Mouse (Mus musculus): ENCODE data around the gene Acsm2.
"Not testable (repeated sequence)": the region's sequence is repeated elsewhere in the genome, so short reads cannot be mapped to it uniquely, and the experiment has no call there.

The Acsm2 gene

DNA sequence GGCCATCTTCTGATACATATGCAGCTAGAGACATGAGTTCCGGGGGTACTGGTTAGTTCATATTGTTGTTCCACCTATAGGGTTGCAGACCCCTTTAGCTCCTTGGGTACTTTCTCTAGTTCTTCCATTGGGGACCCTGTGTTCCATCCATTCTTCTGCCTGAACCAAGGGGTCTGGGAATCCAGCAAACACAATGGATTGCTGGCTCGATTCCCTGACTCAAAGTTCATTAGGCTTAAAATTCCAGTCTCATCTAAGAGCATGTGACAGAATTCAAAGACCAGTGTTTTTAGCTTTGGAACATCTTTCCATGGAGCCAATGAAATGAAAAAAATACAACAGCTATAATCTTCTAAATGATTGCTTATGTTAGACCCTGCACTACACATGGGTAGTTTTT lies 8.3 kb downstream of the Acsm2 start:
- not testable (repeated sequence) for DNase-seq (ENCODE audit: low spot score)

DNA sequence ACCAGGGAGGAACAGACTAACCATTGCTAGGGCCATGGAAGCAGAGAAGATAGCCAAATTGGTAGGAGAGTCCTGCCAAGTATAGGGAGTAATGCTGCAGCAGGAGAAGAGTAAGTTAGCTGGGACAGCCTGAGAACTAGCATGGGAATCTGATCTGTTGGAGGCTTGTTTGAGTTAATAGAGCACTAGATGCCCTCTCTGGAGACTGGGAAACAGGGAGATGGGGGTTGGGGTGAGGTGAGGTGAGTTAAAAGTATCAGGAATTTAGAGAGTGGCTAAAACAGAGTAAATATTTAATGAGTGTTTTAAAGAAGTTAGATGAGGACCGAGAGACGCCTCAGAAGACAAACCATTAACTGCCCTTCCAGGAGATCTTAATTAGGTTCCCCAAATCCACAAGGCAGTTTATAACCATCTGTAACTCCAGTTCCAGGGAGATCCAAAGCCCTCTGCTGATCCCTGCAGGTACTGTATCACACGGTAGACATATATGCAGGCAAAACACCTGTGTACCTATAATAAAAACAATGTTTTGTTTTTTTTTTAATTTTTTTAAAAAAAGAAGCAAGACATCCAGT lies 40.5 kb downstream of the Acsm2 start:
- DNase-seq (ENCODE audit: low spot score): no peak

DNA sequence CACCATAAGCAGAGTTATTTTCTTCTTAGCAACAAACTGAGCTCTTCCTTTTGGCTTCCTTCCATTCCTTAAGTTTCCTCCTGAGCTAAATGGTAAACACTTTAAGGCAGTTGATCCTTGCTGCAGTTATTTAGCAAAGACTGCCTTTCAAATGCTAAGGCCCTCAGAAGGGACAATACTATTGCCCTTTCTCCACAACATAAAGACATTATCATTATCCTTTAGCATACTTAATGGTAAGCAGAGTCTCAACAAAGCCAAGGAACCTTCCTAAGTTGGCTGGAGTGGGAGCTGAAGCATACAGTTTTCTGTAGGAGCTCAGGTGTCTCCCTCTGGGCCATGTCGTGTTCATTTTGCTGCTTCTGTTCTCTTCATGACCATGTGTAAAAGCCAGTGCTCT lies 41.2 kb downstream of the Acsm2 start:
- DNase-seq (ENCODE audit: low spot score): no peak

DNA sequence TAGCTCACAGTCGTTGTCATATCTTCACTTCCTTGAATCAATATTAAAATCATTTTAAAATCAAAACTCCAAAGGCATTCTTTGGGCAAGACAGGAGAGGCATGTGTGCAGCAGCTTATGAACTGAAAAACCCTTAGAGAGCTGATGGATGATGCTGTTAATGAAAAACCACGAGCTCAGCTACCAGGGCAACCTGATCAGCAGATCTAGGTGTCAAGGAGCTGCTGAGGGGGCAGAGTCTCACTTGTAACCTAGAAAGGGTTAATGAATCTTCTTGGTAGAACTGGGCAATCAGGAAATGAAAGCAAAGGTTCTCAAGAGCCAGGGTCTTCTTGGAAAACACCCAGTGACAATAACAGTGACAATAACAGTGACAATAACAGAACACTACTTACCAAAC lies 42.4 kb downstream of the Acsm2 start:
- DNase-seq (ENCODE audit: low spot score): no peak

DNA sequence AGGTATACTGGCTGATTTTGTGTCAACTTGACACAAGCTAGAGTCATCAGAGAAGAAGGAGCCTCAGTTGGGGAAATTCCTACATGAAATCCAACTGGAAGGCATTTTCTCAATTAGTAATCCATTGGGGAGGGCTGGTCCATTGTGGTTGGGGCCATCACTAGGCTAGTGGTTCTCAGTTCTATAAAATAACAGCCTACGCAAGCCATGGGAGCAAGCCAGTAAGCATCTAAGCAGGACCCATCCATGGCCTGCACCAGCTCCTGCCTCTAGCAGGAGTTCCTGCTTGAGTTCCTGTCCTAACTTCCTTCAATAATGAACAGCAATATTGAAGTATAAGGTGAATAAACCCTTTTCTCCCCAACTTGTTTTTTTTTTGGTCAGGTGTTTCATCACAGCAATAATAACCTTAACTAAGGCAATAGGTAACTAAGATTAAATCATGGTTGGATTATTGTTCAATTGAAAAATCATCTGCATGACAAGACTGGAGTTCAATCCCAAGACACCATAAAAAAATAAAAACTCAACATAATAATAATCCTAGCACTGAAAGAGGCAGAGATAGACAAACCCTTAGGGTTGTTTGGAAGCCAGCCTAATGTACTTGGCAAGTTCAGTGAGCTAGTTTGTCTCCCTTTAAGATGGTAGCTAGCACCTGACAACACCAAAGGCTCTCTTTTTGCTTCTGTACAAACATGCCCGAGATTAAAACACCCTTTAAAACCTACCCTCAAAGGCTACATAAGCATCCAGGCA lies 47.2 kb downstream of the Acsm2 start:
- DNase-seq (ENCODE audit: low spot score): no peak

DNA sequence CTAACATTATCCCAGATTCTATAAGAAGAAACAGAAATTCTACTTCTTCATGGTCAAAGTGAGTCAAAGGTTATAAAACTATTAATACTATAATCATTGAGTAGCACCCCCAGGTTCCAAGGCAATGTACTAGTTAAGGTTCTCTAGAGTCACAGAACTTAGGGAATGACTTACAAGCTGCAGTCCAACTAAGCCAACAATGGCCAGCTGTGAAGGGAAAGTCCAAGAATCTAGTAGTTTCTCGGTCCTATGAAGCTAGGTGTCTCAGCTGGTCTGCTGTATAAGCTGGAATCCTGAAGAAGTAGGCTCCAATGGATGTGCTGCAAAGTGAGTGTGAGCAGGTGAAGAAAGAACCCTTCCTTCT lies 47.8 kb downstream of the Acsm2 start:
- DNase-seq (ENCODE audit: low spot score): no peak

DNA sequence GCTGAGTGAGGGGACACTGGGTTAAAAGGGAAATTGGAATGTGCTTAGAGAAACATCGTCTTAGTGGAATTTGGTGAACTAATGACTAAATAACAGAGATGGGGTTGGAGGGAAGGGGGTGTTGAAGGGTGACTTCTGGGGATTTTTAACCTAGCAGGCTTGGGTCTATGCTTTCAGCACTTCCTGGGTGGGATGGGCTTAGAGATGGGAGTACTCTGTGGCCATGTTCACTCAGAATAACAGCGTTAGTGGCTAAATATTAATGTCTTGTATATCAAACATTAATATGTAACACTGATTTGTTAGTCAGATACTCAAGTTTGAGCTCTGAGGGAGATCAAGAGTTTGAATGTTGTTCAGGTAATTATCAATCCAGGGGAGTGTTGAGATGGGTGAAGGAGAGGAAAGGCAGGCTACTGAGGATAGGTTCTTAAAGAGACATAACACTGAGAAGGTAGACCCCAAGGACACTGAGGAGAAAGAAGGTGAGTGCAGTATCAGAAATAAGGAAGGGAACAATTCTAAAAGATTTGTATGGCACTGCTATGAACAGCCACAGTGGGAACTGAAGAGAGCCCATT lies 50.9 kb downstream of the Acsm2 start:
- DNase-seq (ENCODE audit: low spot score): no peak

DNA sequence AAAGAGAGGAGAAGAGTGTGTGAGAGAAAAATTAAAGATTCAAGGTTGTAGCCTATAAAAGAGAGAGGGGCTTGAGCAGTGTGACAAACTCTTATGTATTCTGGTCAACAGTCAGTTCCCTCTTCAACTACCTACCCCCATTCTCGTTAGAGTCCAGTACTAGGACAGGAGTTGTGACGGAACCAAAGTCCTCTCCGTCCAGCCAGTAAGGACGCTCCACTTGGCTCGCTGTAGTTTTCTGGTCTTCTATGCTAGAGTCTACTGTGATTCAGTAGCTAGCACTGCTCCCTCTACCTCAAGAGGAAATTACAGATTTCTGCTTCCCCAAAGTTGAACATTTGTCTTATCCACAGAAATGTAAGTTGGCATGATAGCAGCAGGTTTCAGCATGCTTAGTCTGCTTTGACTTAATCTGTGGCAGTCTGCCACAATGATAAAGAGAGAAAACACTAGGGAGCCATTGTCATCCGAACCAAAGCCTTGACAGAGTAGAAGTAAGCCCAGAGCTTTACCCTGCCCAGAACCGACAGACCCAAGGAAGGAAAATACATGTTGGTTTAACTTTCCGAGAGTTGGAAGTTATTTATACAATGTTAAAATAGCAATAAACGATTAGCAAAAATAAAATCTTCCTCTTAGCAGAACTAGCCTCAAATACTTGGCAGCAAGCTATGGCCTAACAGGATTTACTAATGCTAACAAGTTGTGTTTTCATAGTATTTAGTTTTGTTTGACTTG lies 52.0 kb downstream of the Acsm2 start:
- DNase-seq (ENCODE audit: low spot score): no peak

DNA sequence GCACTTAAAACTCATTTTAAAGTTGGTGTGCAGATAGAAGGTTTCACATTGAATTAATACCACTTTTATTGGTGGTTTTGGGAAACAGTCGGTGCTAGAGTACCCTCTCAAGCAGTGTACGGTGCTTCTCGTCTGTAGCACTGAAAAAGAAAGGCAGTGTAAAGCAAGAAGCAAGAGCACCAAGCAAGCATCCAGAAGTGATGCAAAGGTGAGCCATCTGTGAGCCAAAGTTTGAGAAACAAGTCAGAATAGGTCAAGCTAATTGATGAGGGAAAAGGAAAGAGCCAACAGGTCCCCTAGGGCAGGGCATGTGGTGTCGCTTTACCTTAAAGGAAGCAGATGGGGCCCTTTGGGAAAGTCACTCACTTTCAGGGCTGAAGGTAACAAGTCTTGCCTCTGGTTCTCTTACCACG lies 52.5 kb downstream of the Acsm2 start, which contains the start of gene Acsm1:
Acsm1 (plus strand) TSS at position 363 of the 413 bp plus-strand sequence.
- DNase-seq (ENCODE audit: low spot score): no peak

DNA sequence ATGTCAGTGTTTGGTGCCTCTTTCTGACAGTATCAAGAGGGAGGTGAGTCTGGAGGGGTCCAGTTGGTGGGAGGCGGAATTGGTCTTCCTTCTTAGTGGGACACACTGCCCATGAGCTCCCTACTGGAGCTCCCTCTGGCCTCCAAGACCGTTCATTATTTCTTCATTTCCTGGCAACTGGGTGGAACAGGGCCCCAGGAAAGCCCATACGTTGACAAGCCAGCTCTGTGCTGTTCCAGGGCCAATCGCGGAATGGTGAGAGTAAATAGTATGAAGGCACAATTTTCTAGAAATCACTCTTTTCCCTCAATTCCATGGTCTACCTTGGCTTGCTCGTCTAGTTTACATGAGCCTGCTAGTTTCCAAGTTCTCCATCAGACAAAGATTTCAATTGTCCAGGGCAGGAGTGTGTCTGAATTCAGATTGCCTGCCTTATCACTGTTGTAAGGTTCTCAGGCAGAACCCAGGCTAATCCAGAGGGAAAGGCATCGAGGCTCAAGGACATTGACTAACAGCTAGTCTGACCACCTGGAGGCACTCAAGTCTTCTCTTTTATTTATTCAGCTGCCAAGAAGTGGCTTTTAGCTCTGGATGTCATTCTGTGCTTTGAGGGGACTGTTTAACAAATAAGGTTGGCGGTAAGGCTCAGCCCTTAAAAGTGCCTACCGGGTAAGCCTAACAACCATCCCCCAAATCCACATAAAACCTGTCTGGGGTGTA lies 53.8 kb downstream of the Acsm2 start:
- DNase-seq (ENCODE audit: low spot score): no peak

DNA sequence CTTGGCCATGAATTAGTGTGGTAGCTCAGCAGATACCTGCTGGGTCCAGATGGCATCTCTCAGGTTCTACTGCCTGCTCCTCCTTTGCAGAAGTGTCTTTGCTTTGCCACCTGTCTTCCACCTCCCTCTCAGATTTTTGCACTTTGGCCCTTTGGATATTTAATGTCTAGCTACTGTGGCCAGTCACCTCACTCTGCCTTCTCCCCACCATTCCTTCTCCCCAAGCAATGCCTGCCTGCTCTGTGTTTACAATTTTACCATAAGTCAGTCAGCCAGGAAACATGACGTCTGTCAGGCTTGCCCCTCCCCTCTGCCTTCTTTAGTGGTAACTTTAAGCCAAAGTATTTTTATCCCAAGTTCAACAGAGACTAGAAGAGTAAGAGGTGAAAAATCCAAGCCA lies 62.4 kb downstream of the Acsm2 start:
- no peak for DNase-seq (ENCODE audit: low spot score)

DNA sequence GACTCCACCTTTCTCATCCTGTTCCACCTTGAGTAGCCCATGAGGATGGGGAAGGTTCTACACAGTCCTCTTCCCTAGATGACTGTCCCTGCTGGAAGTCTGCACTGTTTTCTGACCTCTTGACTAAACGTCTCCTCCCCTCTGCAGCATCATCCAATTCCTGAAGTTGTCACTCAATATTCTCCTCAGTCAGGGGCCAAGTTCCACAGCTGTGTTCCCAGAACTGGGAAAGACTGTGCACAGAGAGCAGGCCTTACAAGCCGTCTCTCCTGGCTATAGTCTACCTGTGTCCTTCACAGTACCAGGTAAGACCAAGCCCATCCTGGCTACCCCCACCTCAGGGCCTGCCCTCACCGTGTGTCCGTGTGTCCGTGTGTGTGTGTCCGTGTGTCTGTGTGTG lies 63.5 kb downstream of the Acsm2 start:
- DNase-seq (ENCODE audit: low spot score): no peak

DNA sequence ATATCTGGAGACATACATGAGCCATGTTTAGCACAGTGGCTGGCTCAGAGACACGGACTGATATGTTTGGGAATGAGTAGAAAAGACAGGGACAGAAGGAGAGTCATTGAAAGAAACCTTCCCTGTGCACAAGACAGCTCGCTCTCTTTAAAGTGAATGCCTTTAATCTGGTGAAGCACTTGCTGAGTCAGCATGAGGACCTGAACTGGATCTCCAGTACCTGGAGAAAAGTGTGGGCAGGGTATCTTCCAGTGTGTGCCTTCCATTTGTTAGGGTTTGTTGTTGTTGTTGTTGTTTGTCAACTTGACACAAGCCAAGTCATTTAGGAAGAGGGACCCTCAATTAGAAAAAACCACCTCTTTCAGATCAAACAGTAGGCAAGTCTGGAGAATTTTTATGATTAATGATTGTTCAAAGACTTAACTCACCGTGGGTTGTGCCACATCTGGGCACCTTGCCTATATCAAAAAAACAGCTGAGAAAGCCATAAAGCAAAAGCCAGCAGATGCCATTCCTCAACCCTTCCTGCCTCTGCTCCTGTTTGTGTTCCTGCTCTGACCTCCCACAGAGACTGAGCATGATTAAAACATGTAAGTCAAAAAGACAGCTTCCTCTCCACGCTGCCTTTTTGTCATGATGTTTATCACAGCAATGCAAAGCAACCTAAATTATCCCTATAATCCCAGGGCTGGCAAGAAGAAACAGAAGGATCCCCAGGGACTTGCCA lies 64.2 kb downstream of the Acsm2 start:
- DNase-seq (ENCODE audit: low spot score): no peak

DNA sequence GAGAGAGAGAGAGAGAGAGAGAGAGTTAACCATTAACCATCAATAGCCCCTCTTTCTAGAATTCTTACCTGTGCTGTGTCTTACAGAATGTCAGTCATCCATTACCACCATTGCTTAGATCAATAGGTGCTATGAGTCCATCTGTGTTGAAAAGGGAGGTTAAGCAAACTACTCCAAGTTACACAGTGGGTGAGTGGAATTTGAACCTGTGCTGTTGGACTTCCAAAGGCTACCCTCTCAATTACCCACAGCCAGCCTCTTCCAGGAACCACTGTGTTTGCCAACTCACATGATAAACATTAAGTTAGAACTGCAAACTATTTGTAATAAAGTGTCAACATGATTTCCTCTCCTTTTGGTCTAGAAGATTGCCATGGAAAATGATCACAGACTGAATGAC lies 66.0 kb downstream of the Acsm2 start:
- no peak for DNase-seq (ENCODE audit: low spot score)

DNA sequence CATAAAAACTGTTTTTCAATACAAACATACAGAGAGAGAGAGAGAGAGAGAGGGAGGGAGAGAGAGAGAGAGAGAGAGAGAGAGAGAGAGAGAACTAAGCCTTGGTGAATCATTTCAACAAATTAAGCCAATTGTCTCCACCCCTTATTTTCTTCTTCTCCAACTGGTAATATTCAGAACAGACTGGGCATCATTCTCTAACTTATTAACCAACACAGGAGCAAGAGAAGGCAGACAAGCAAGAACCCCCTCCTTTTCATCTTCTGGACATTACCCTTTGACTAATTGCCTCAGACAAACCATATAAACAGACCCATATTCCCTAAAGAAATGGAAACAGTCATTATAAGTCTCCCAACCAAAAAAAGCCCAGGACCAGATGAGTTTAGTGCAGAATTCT lies 84.6 kb downstream of the Acsm2 start:
- no peak for DNase-seq (ENCODE audit: low spot score)

DNA sequence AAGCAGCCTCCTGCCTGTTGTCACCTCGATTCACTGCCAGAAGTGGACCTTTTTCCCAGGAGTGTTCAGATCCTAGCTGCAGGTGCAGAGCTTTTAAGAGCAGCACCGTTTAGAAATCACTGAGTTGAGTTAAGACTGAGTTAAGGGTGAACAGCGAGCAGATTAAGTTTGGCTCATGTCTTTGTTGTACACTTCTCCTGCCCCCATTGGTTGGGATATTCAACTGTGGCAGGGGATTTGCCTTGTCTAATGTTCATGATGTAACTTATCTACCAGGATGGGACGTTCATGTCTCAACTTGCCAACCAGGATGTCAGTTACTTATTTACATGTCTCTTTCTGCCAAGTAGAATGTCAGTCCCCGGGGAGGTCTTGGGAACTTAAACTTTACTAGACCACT lies 88.2 kb downstream of the Acsm2 start:
- DNase-seq (ENCODE audit: low spot score): no peak
